ENCODE assay signal across 8 mouse cellular contexts in genomic region chr11:116436725-116437331, GRCm38 (mm10). TPM values are rescaled to one million over a fixed set of nuclear protein-coding genes. Genes with fewer than 3 reads are reported as not detected.
DNase-seq lines count a peak whose midpoint lies in the region; ATAC-seq and TF ChIP-seq lines count a peak whose summit lies in the region.

No protein-coding gene starts in this region.

- no peak for TF ChIP-seq EP300 in liver, postnatal 0 days (IDR thresholded peaks at IDR 0.05; ENCODE audit: low read depth)

- no peak for DNase-seq in neural tube, embryonic 11.5 days (ENCODE audit: low spot score)
- no peak for DNase-seq in neural tube, embryonic 10.5 days (ENCODE audit: extremely low spot score, low spot score)
- DNase-seq in gastrocnemius, postnatal 25 days: peak; percentile 84
- DNase-seq in intestine, embryonic 14.5 days (ENCODE audit: low spot score): no peak
- DNase-seq in liver, postnatal 0 days: peak; percentile 70
- DNase-seq in ovary, adult 18-20 months (ENCODE audit: low spot score): no peak
- DNase-seq in frontal cortex, postnatal 25 days (ENCODE audit: low spot score in 2 of 2): no peak

- 67% methylated on average over 4 of the region's 4 CpGs for WGBS in neural tube, embryonic 11.5 days
- 55% methylated on average over 4 of the region's 4 CpGs for WGBS in intestine, embryonic 14.5 days
- WGBS in liver, postnatal 0 days (ENCODE audit: insufficient replicate concordance): 21% methylated on average over 4 of the region's 4 CpGs

- H3K4me1 ChIP-seq in neural tube, embryonic 11.5 days (ENCODE audit: control insufficient read depth, insufficient read depth, low read length): peaks cover 11% of the 10 kb centered on the region
- H3K4me1 ChIP-seq in intestine, embryonic 14.5 days (replicated peaks; ENCODE audit: control insufficient read depth, insufficient read depth, low read length): peaks cover 27% of the 10 kb centered on the region
- H3K4me1 ChIP-seq in liver, postnatal 0 days (ENCODE audit: insufficient read depth): peaks cover 31% of the 10 kb centered on the region

- no peak overlapping the region for H3K27ac ChIP-seq in neural tube, embryonic 11.5 days (ENCODE audit: low read depth, low read length)
- H3K27ac ChIP-seq in intestine, embryonic 14.5 days (ENCODE audit: low read depth): no peak overlapping the region
- H3K27ac ChIP-seq in liver, postnatal 0 days (ENCODE audit: low read depth): peak overlapping the region; percentile 98

- no peak for TF ChIP-seq CTCF in liver, postnatal 0 days (IDR thresholded peaks at IDR 0.05; ENCODE audit: low read depth)

- H3K27me3 ChIP-seq in neural tube, embryonic 11.5 days (ENCODE audit: control insufficient read depth, insufficient read depth, low read length): no peaks in the 10 kb centered on the region
- no peaks in the 10 kb centered on the region for H3K27me3 ChIP-seq in intestine, embryonic 14.5 days (replicated peaks; ENCODE audit: control insufficient read depth, insufficient read depth, low read length)
- H3K27me3 ChIP-seq in liver, postnatal 0 days (ENCODE audit: insufficient read depth, low read length): no peaks in the 10 kb centered on the region

- peaks cover 11% of the 10 kb centered on the region for H3K36me3 ChIP-seq in neural tube, embryonic 11.5 days (ENCODE audit: control insufficient read depth, insufficient read depth, low read length)
- peaks cover 35% of the 10 kb centered on the region for H3K36me3 ChIP-seq in intestine, embryonic 14.5 days (ENCODE audit: control insufficient read depth, insufficient read depth, low read length)
- H3K36me3 ChIP-seq in liver, postnatal 0 days (replicated peaks; ENCODE audit: insufficient read depth, low read length): peaks cover 37% of the 10 kb centered on the region

- H3K9ac ChIP-seq in neural tube, embryonic 11.5 days (ENCODE audit: low read length): no peak overlapping the region
- 0 out of 2 replicates have a peak overlapping the region, but pooled peaks have one; percentile 20 for H3K9ac ChIP-seq in intestine, embryonic 14.5 days (ENCODE audit: low read length)
- peak overlapping the region; percentile 44 for H3K9ac ChIP-seq in liver, postnatal 0 days (replicated peaks)

- H3K4me2 ChIP-seq in neural tube, embryonic 11.5 days (ENCODE audit: low read depth): peak overlapping the region; percentile 15; the same call in 1 of the 2 replicates
- peak overlapping the region; percentile 82 for H3K4me2 ChIP-seq in intestine, embryonic 14.5 days (ENCODE audit: low read length)
- peak overlapping the region; percentile 90 for H3K4me2 ChIP-seq in liver, postnatal 0 days (ENCODE audit: low read depth, low read length)

- no peak for ATAC-seq in neural tube, embryonic 11.5 days (ENCODE audit: insufficient read depth, low FRiP score, low TSS enrichment)
- no peak for ATAC-seq in intestine, embryonic 14.5 days (replicated peaks; ENCODE audit: low FRiP score, low TSS enrichment, low read depth)
- ATAC-seq in liver, postnatal 0 days: no peak
- ATAC-seq in neutrophil, adult 5-6 weeks (ENCODE audit: extremely low read depth, insufficient number of reproducible peaks, low FRiP score, poor library complexity, severe bottlenecking): peak; percentile 20; the same call in 1 of the 2 replicates

- H3K9me3 ChIP-seq in neural tube, embryonic 11.5 days (ENCODE audit: control insufficient read depth, low read length): no peaks in the 10 kb centered on the region
- no peaks in the 10 kb centered on the region for H3K9me3 ChIP-seq in intestine, embryonic 14.5 days (ENCODE audit: control insufficient read depth, low read length)
- H3K9me3 ChIP-seq in liver, postnatal 0 days (ENCODE audit: low read length): no peaks in the 10 kb centered on the region

- no peak overlapping the region for H3K4me3 ChIP-seq in neural tube, embryonic 11.5 days (ENCODE audit: low read depth, low read length)
- peak overlapping the region; percentile 6; the same call in 1 of the 2 replicates for H3K4me3 ChIP-seq in intestine, embryonic 14.5 days (ENCODE audit: low read depth, low read length)
- peak overlapping the region; percentile 85 for H3K4me3 ChIP-seq in liver, postnatal 0 days (ENCODE audit: low read depth, low read length)

RNA-seq across cellular contexts. Expression of gene Ubald2, which starts 2.9 kb away (rescaled TPM):
- polyA plus RNA-seq in neural tube, embryonic 11.5 days (2014; fragmentation: Nextera tagmentation; extraction: Ambion mirVana): 90.3 and 92.4 TPM in 2 replicates
- 10 to 100 TPM; 35.9 to 40.4 TPM for total RNA-seq in gastrocnemius, postnatal 25 days (2021)
- 76.2 and 78.5 TPM in 2 replicates for polyA plus RNA-seq in intestine, embryonic 14.5 days (2014; fragmentation: Nextera tagmentation; extraction: Ambion mirVana)
- 29.2 and 29.8 TPM in 2 replicates for polyA plus RNA-seq in liver, postnatal 0 days (2015; fragmentation: Nextera tagmentation; extraction: Ambion mirVana)
- total RNA-seq in neutrophil, adult 5-6 weeks (2017): 82.2 and 89.0 TPM in 2 replicates

RNA-seq across cellular contexts. Expression of gene Rnf157, which starts 24.0 kb away (rescaled TPM):
- 31.1 and 34.6 TPM in 2 replicates for polyA plus RNA-seq in neural tube, embryonic 11.5 days (2014; fragmentation: Nextera tagmentation; extraction: Ambion mirVana)
- total RNA-seq in gastrocnemius, postnatal 25 days (2021): 10 to 100 TPM; 21.8 to 31.4 TPM
- polyA plus RNA-seq in intestine, embryonic 14.5 days (2014; fragmentation: Nextera tagmentation; extraction: Ambion mirVana): 14.6 and 19.9 TPM in 2 replicates
- polyA plus RNA-seq in liver, postnatal 0 days (2015; fragmentation: Nextera tagmentation; extraction: Ambion mirVana): 1.5 and 2.2 TPM in 2 replicates
- 16.0 and 17.0 TPM in 2 replicates for total RNA-seq in neutrophil, adult 5-6 weeks (2017)

RNA-seq across cellular contexts. Expression of gene Qrich2, which starts 29.2 kb away (rescaled TPM):
- 0.40 TPM in 1 of 2 replicates, not detected in the other for polyA plus RNA-seq in neural tube, embryonic 11.5 days (2014; fragmentation: Nextera tagmentation; extraction: Ambion mirVana)
- not detected for total RNA-seq in gastrocnemius, postnatal 25 days (2021)
- 0.15 and 0.22 TPM in 2 replicates for polyA plus RNA-seq in intestine, embryonic 14.5 days (2014; fragmentation: Nextera tagmentation; extraction: Ambion mirVana)
- 0.06 TPM in 1 of 2 replicates, not detected in the other for polyA plus RNA-seq in liver, postnatal 0 days (2015; fragmentation: Nextera tagmentation; extraction: Ambion mirVana)
- 0.25 TPM in 1 of 2 replicates, not detected in the other for total RNA-seq in neutrophil, adult 5-6 weeks (2017)

RNA-seq across cellular contexts. Expression of gene Prpsap1, which starts 57.2 kb away (rescaled TPM):
- polyA plus RNA-seq in neural tube, embryonic 11.5 days (2014; fragmentation: Nextera tagmentation; extraction: Ambion mirVana): 212 and 222 TPM in 2 replicates
- 10 to 100 TPM; 17.0 to 18.9 TPM for total RNA-seq in gastrocnemius, postnatal 25 days (2021)
- polyA plus RNA-seq in intestine, embryonic 14.5 days (2014; fragmentation: Nextera tagmentation; extraction: Ambion mirVana): 207 and 208 TPM in 2 replicates
- 64.4 and 67.4 TPM in 2 replicates for polyA plus RNA-seq in liver, postnatal 0 days (2015; fragmentation: Nextera tagmentation; extraction: Ambion mirVana)
- 38.2 and 47.6 TPM in 2 replicates for total RNA-seq in neutrophil, adult 5-6 weeks (2017)

Comparison
In these comparisons a context has a peak if more than half of its experiments do, and no peak if none do; other contexts are left out.
1. DNase-seq: peak in gastrocnemius, postnatal 25 days (single experiment) and liver, postnatal 0 days (single experiment); none in neural tube, embryonic 11.5 days (single experiment), neural tube, embryonic 10.5 days (single experiment), intestine, embryonic 14.5 days (single experiment), ovary, adult 18-20 months (single experiment) and frontal cortex, postnatal 25 days (0 of 2).
2. H3K4me2 ChIP-seq: peak in every context shown above with its lines; median percentile 90 in liver, postnatal 0 days; 82 in intestine, embryonic 14.5 days; 15 in neural tube, embryonic 11.5 days.